Mouse (Mus musculus) adrenal gland, adult 18-20 months (tissue): ENCODE data around the gene Ptx4. TPM values are rescaled to one million over a fixed set of nuclear protein-coding genes. Genes with fewer than 3 reads are reported as not detected.

Source experiments
- DNase-seq, 2 experiments: peaks; one replicate each; pipeline ENCODE4 v3.0.0; 2021 to 2022; ENCODE audit warnings: low spot score in 2 of 2
- long read RNA-seq, 2 experiments: library from polyadenylated mRNA; stranded (forward); transcript quantifications; one replicate each; pipeline ENCODE4 v2.0.0; 2021
- total RNA-seq, 2 experiments: library from RNA; stranded (reverse); gene quantifications; 1 replicate in 1 of 2; 2 replicates in 1 of 2; pipeline ENCODE4 v1.2.3; 2021

Gene Ptx4
- total RNA-seq: not detected
- long read RNA-seq, experiment 1: 0 reads
- long read RNA-seq, experiment 2: 0 reads

GRCm38 (mm10) chr17:25120406-25120805, at the start of gene Ptx4:
Gene Ptx4 (plus strand): TSS chr17:25120760.
- no peak for DNase-seq

- no peak for DNase-seq
Measured at GRCm38 (mm10) chr17:25076906-25077305, 43.7 kb upstream of the Ptx4 start.

- peak; percentile 63 to 78 for DNase-seq
Measured at GRCm38 (mm10) chr17:25077771-25078372, 42.7 kb upstream of the Ptx4 start.

- DNase-seq: no peak
Measured at GRCm38 (mm10) chr17:25080210-25080609, 40.4 kb upstream of the Ptx4 start.

GRCm38 (mm10) chr17:25080960-25081381, 39.6 kb upstream of the Ptx4 start:
- peak in 1 of 2 experiments; percentile 48 for DNase-seq

GRCm38 (mm10) chr17:25082081-25082847, 38.3 kb upstream of the Ptx4 start:
- no peak for DNase-seq

- DNase-seq: no peak
Measured at GRCm38 (mm10) chr17:25082887-25083286, 37.7 kb upstream of the Ptx4 start.

- DNase-seq: no peak
Measured at GRCm38 (mm10) chr17:25083444-25083931, 37.1 kb upstream of the Ptx4 start, which contains the start of gene Tmem204. Gene Tmem204 (minus strand): TSS chr17:25083591.

GRCm38 (mm10) chr17:25084835-25085385, 35.6 kb upstream of the Ptx4 start:
- DNase-seq: no peak

GRCm38 (mm10) chr17:25086724-25087123, 33.8 kb upstream of the Ptx4 start:
- no peak for DNase-seq

GRCm38 (mm10) chr17:25089158-25089557, 31.4 kb upstream of the Ptx4 start:
- no peak for DNase-seq

- no peak for DNase-seq
Measured at GRCm38 (mm10) chr17:25090450-25090849, 30.1 kb upstream of the Ptx4 start.

- no peak for DNase-seq
Measured at GRCm38 (mm10) chr17:25096221-25096620, 24.3 kb upstream of the Ptx4 start.

GRCm38 (mm10) chr17:25100052-25100451, 20.5 kb upstream of the Ptx4 start:
- no peak for DNase-seq

GRCm38 (mm10) chr17:25101338-25101737, 19.2 kb upstream of the Ptx4 start:
- no peak for DNase-seq

- DNase-seq: no peak
Measured at GRCm38 (mm10) chr17:25107786-25108185, 12.8 kb upstream of the Ptx4 start.

GRCm38 (mm10) chr17:25109578-25109977, 11.0 kb upstream of the Ptx4 start:
- no peak for DNase-seq

GRCm38 (mm10) chr17:25110590-25110989, 10.0 kb upstream of the Ptx4 start:
- no peak for DNase-seq

GRCm38 (mm10) chr17:25111220-25111619, 9.3 kb upstream of the Ptx4 start:
- no peak for DNase-seq

GRCm38 (mm10) chr17:25111739-25112422, 8.7 kb upstream of the Ptx4 start:
- DNase-seq: no peak

- DNase-seq: no peak
Measured at GRCm38 (mm10) chr17:25112423-25112810, 8.1 kb upstream of the Ptx4 start.
